Mouse (Mus musculus) liver, embryonic 16.5 days (tissue): ENCODE results near the gene 1700016H13Rik. TPM values are rescaled to one million over a fixed set of nuclear protein-coding genes. Genes with fewer than 3 reads are reported as not detected.

Source experiments
- ATAC-seq: fragments of 200-750 bp; cut with Nextera tagmentation; 2 replicates; pipeline ENCODE4 v1.8.0; 2017; ENCODE audit warnings: low read depth, mild to moderate bottlenecking, moderate number of reproducible peaks, moderate library complexity
- H3K27ac ChIP-seq: fragments of 300-500 bp; sonication (generic); 2 replicates; pipeline ENCODE4 v1.5.1; 2014; ENCODE audit warnings: mild to moderate bottlenecking, low read length
- H3K27me3 ChIP-seq: fragments of 300-500 bp; sonication (generic); 2 replicates; pipeline ENCODE4 v1.6.1; 2014; ENCODE audit warnings: low read depth, low read length, mixed read lengths; ENCODE audit not compliant: control insufficient read depth, insufficient read depth
- H3K36me3 ChIP-seq: fragments of 300-500 bp; sonication (generic); 2 replicates; pipeline ENCODE4 v1.6.1; 2014; ENCODE audit warnings: mild to moderate bottlenecking; ENCODE audit not compliant: control insufficient read depth, insufficient read depth
- H3K4me1 ChIP-seq: fragments of 300-500 bp; sonication (generic); 2 replicates; pipeline ENCODE4 v1.6.1; 2014; ENCODE audit warnings: low read depth, low read length, mixed read lengths; ENCODE audit not compliant: control insufficient read depth
- H3K4me2 ChIP-seq: fragments of 300-500 bp; sonication (generic); 2 replicates; pipeline ENCODE4 v1.6.1; 2014; ENCODE audit warnings: low read depth, low read length, mixed read lengths
- H3K4me3 ChIP-seq: fragments of 300-500 bp; sonication (generic); 2 replicates; pipeline ENCODE4 v1.5.1; 2014; ENCODE audit warnings: low read depth, mild to moderate bottlenecking, low read length
- H3K9ac ChIP-seq: fragments of 300-500 bp; sonication (generic); 2 replicates; pipeline ENCODE4 v1.6.1; 2014; ENCODE audit warnings: low read depth, low read length
- H3K9me3 ChIP-seq: fragments of 300-500 bp; sonication (generic); replicated peaks from 2 replicates; pipeline ENCODE4 v1.6.1; 2016; ENCODE audit warnings: low read length; ENCODE audit not compliant: control insufficient read depth
- WGBS: fragments of 180-500 bp; shearing (Covaris S2); extraction: QIAGEN DNeasy Blood & Tissue Kit; methylation state at CpG from one replicate; pipeline ENCODE4 v1.1.7; 2014; ENCODE audit not compliant: insufficient replicate concordance; 5-methylcytosine and 5-hydroxymethylcytosine counted together
- polyA plus RNA-seq: library from polyadenylated mRNA; unstranded; fragments of >200 nt; fragmentation: Nextera tagmentation; extraction: Ambion mirVana; gene quantifications from 2 replicates; pipeline ENCODE4 v1.2.1, GENCODE M21; 2015

1700016H13Rik gene
- polyA plus RNA-seq, 1 experiment from 2014 or later = not detected

GRCm38 (mm10) chr5:103622321-103622720 is 33.5 kb downstream of the 1700016H13Rik start:
- Histone ChIP-seq H3K4me2 (no peak overlapping the region), H3K4me1 (no peaks in the 10 kb centered on the region), H3K27ac (no peak overlapping the region), H3K9me3 (no peaks in the 10 kb centered on the region), H3K36me3 (no peaks in the 10 kb centered on the region), H3K4me3 (no peak overlapping the region), H3K9ac (no peak overlapping the region), H3K27me3 (no peaks in the 10 kb centered on the region)
- 58% methylated on average over 5 of the region's 5 CpGs for WGBS
- no peak for ATAC-seq

GRCm38 (mm10) chr5:103620301-103620973 is 35.4 kb downstream of the 1700016H13Rik start:
- Histone ChIP-seq H3K9ac (no peak overlapping the region), H3K27me3 (no peaks in the 10 kb centered on the region), H3K4me1 (no peaks in the 10 kb centered on the region), H3K36me3 (no peaks in the 10 kb centered on the region), H3K27ac (no peak overlapping the region), H3K9me3 (no peaks in the 10 kb centered on the region), H3K4me2 (no peak overlapping the region), H3K4me3 (no peak overlapping the region)
- ATAC-seq = no peak
- WGBS = 58% methylated on average over 12 of the region's 12 CpGs

GRCm38 (mm10) chr5:103617191-103617590 is 38.6 kb downstream of the 1700016H13Rik start:
- Histone ChIP-seq H3K4me2 (no peak overlapping the region), H3K4me1 (no peaks in the 10 kb centered on the region), H3K27ac (no peak overlapping the region), H3K36me3 (no peaks in the 10 kb centered on the region), H3K9me3 (no peaks in the 10 kb centered on the region), H3K27me3 (no peaks in the 10 kb centered on the region), H3K4me3 (no peak overlapping the region), H3K9ac (no peak overlapping the region)
- ATAC-seq = no peak
- WGBS = 67% methylated on average over 9 of the region's 9 CpGs

GRCm38 (mm10) chr5:103614356-103614755 is 41.5 kb downstream of the 1700016H13Rik start:
- Histone ChIP-seq H3K27ac (no peak overlapping the region), H3K9ac (no peak overlapping the region), H3K4me3 (no peak overlapping the region), H3K4me1 (no peaks in the 10 kb centered on the region), H3K9me3 (no peaks in the 10 kb centered on the region), H3K36me3 (no peaks in the 10 kb centered on the region), H3K4me2 (no peak overlapping the region), H3K27me3 (no peaks in the 10 kb centered on the region)
- WGBS = 53% methylated on average over 7 of the region's 7 CpGs
- ATAC-seq = no peak

- H3K9ac ChIP-seq = no peak overlapping the region
- 58% methylated on average over 7 of the region's 7 CpGs for WGBS
- no peaks in the 10 kb centered on the region for H3K27me3 ChIP-seq
- no peak overlapping the region for H3K27ac ChIP-seq
- no peak overlapping the region for H3K4me3 ChIP-seq
- H3K4me2 ChIP-seq = no peak overlapping the region
- no peak for ATAC-seq
- H3K9me3 ChIP-seq = no peaks in the 10 kb centered on the region
- no peaks in the 10 kb centered on the region for H3K4me1 ChIP-seq
- H3K36me3 ChIP-seq = no peaks in the 10 kb centered on the region
Observed at GRCm38 (mm10) chr5:103612316-103612715, 43.5 kb downstream of the 1700016H13Rik start.

GRCm38 (mm10) chr5:103610856-103611472 is 44.8 kb downstream of the 1700016H13Rik start:
- Histone ChIP-seq H3K4me1 (no peaks in the 10 kb centered on the region), H3K9me3 (no peaks in the 10 kb centered on the region), H3K9ac (no peak overlapping the region), H3K27ac (no peak overlapping the region), H3K4me3 (no peak overlapping the region), H3K27me3 (no peaks in the 10 kb centered on the region), H3K36me3 (no peaks in the 10 kb centered on the region), H3K4me2 (no peak overlapping the region)
- WGBS = 72% methylated on average over 10 of the region's 10 CpGs
- no peak for ATAC-seq

GRCm38 (mm10) chr5:103610148-103610547 is 45.7 kb downstream of the 1700016H13Rik start:
- H3K4me1 ChIP-seq = no peaks in the 10 kb centered on the region
- no peaks in the 10 kb centered on the region for H3K9me3 ChIP-seq
- ATAC-seq = no peak
- no peaks in the 10 kb centered on the region for H3K27me3 ChIP-seq
- H3K4me3 ChIP-seq = no peak overlapping the region
- no peaks in the 10 kb centered on the region for H3K36me3 ChIP-seq
- no peak overlapping the region for H3K27ac ChIP-seq
- no peak overlapping the region for H3K9ac ChIP-seq
- WGBS = 55% methylated on average over 5 of the region's 5 CpGs
- H3K4me2 ChIP-seq = no peak overlapping the region

- no peak overlapping the region for H3K4me3 ChIP-seq
- 66% methylated on average over 7 of the region's 7 CpGs for WGBS
- no peak overlapping the region for H3K27ac ChIP-seq
- no peak for ATAC-seq
- no peak overlapping the region for H3K4me2 ChIP-seq
- no peaks in the 10 kb centered on the region for H3K27me3 ChIP-seq
- no peaks in the 10 kb centered on the region for H3K4me1 ChIP-seq
- H3K9ac ChIP-seq = no peak overlapping the region
- H3K9me3 ChIP-seq = no peaks in the 10 kb centered on the region
- no peaks in the 10 kb centered on the region for H3K36me3 ChIP-seq
Observed at GRCm38 (mm10) chr5:103605707-103606106, 50.1 kb downstream of the 1700016H13Rik start.

GRCm38 (mm10) chr5:103603115-103603893 is 52.5 kb downstream of the 1700016H13Rik start:
- no peak overlapping the region for H3K4me3 ChIP-seq
- H3K4me1 ChIP-seq = no peaks in the 10 kb centered on the region
- ATAC-seq = no peak
- H3K9ac ChIP-seq = no peak overlapping the region
- no peak overlapping the region for H3K4me2 ChIP-seq
- H3K27me3 ChIP-seq = no peaks in the 10 kb centered on the region
- H3K36me3 ChIP-seq = no peaks in the 10 kb centered on the region
- 58% methylated on average over 11 of the region's 11 CpGs for WGBS
- H3K9me3 ChIP-seq = no peaks in the 10 kb centered on the region
- no peak overlapping the region for H3K27ac ChIP-seq
